ENCODE assay signal across 20 mouse cellular contexts in the genomic region with DNA sequence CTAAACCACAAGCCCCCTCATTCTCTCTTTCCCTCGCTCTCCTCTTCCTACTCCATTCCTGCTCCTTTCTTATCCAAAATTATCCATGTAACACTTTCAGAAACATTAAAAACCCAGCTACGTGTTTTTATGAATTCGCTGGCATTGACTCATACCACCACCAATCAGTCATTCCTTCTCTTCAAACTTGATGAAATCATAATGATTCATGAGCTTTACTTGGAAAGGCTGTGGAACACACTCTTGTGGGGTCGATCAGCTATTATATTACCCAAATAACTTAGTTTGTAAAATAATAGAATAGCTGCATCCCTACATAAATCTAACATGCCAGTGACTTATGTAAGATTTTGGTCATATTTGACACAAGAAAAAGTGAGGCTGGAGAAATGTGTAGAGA.
DNase-seq lines count a peak whose midpoint lies in the region; ATAC-seq lines count a peak whose summit lies in the region.
"Had no signal": no experiment of that assay in that cellular context is flagged by ENCODE, and none has a peak within 500 bp of the region (broad histone marks: within the 10 kb centered on the region; RNA-seq: fewer than 3 reads in every experiment).

No protein-coding gene starts in this region.

- ATAC-seq in erythroid progenitor cell, adult 5-6 weeks (replicated peaks; ENCODE audit: low FRiP score, poor library complexity, severe bottlenecking), result no peak
- no peak for ATAC-seq in megakaryocyte progenitor cell, adult 5-6 weeks (replicated peaks; ENCODE audit: poor library complexity)
- ATAC-seq: CD4-positive, CD25-positive, alpha-beta regulatory T cell, adult 4 months; forebrain, embryonic 14.5 days; forebrain, embryonic 16.5 days had no signal

- peak; percentile 83 for DNase-seq in 3T3-L1 (ENCODE audit: low read depth, low spot score)
- DNase-seq in NIH3T3 (ENCODE audit: low read depth), result peak; percentile 79
- peak; percentile 36 for DNase-seq in brain, adult 2 months (ENCODE audit: low read depth, low spot score)
- no peak for DNase-seq in spleen, postnatal 14 days (ENCODE audit: low spot score in 2 of 2)
- DNase-seq: adrenal gland, adult 8-10 months; adrenal gland, postnatal 14 days; adrenal gland, postnatal 36 days; B cell, adult 2 months; cerebellum, adult 11 months; cerebellum, adult 18-20 months; cerebellum, adult 8-10 months; cerebellum, adult 9-11 months; cerebellum, postnatal 14 days; cerebellum, postnatal 36 days; embryo, embryonic 11 days had no signal

Comparison
In these comparisons a context has a peak if more than half of its experiments do, and no peak if none do; other contexts are left out.
1. DNase-seq: peak in 3T3-L1 (single experiment), NIH3T3 (single experiment) and brain, adult 2 months (single experiment); none in spleen, postnatal 14 days (0 of 2).